Mouse (Mus musculus) liver, adult 2 months (tissue): Measurements from ENCODE around the gene Tcp11. TPM values are rescaled to one million over a fixed set of nuclear protein-coding genes. Genes with fewer than 3 reads are reported as not detected.

Source experiments
- DNase-seq: peaks from one replicate; pipeline ENCODE4 v3.0.0-alpha.2; 2011; ENCODE audit warnings: low read depth, low spot score; ENCODE audit errors: extremely low read depth
- H3K27ac ChIP-seq: fragments of 200-500 bp; replicated peaks from 2 replicates; pipeline ENCODE4 v1.5.1; 2012; ENCODE audit warnings: low read depth, mild to moderate bottlenecking, control low read depth, inconsistent platforms, low read length; ENCODE audit not compliant: insufficient read depth
- H3K27me3 ChIP-seq: fragments of 200-500 bp; 2 replicates; pipeline ENCODE4 v1.6.1; 2012; ENCODE audit warnings: mild to moderate bottlenecking, moderate library complexity, low read length, inconsistent platforms; ENCODE audit not compliant: control insufficient read depth, insufficient read depth
- H3K36me3 ChIP-seq: fragments of 200-500 bp; 2 replicates; pipeline ENCODE4 v1.6.1; 2012; ENCODE audit warnings: low read length, inconsistent platforms; ENCODE audit not compliant: control insufficient read depth, insufficient read depth
- H3K4me1 ChIP-seq: fragments of 200-500 bp; 2 replicates; pipeline ENCODE4 v1.6.1; 2011; ENCODE audit warnings: low read length; ENCODE audit not compliant: control insufficient read depth, insufficient read depth
- H3K4me3 ChIP-seq: fragments of 200-500 bp; 2 replicates; pipeline ENCODE4 v1.5.1; 2011; ENCODE audit warnings: low read depth, mild to moderate bottlenecking, control low read depth, low read length, moderate library complexity; ENCODE audit not compliant: insufficient read depth
- H3K79me2 ChIP-seq: fragments of 200-500 bp; 2 replicates; pipeline ENCODE4 v1.6.1; 2012; ENCODE audit warnings: inconsistent platforms, mild to moderate bottlenecking, low read length, moderate library complexity; ENCODE audit not compliant: control insufficient read depth, insufficient read depth
- H3K9ac ChIP-seq: fragments of 200-500 bp; 2 replicates; pipeline ENCODE4 v1.6.1; 2012; ENCODE audit warnings: low read depth, mild to moderate bottlenecking, control low read depth, inconsistent platforms, low read length
- CTCF ChIP-seq: fragments of 200-500 bp; IDR thresholded peaks from 2 replicates; pipeline ENCODE4 v1.5.1; 2011; ENCODE audit warnings: low read depth, low read length, control low read depth
- POLR2A ChIP-seq: fragments of 200-500 bp; IDR thresholded peaks from 2 replicates; pipeline ENCODE4 v1.6.1; 2011; ENCODE audit warnings: low read length, control low read depth; ENCODE audit not compliant: insufficient read depth; ENCODE audit errors: extremely low read depth
- WGBS: fragments of 180-500 bp; shearing (Covaris S2); methylation state at CpG from one replicate; pipeline ENCODE4 v1.1.7; 2018; 5-methylcytosine and 5-hydroxymethylcytosine counted together
- polyA plus RNA-seq: library from polyadenylated mRNA; depleted of rRNA; stranded (reverse); fragments of >200 nt; gene quantifications from 2 replicates; pipeline ENCODE4 v1.2.3, GENCODE M21; 2012
- total RNA-seq: library from RNA; depleted of rRNA; stranded (reverse); fragments of >200 nt; gene quantifications from 2 replicates; pipeline ENCODE4 v1.2.3, GENCODE M21; 2014

Tcp11 gene
- total and polyA plus RNA-seq, 2 experiments = not detected

DNA sequence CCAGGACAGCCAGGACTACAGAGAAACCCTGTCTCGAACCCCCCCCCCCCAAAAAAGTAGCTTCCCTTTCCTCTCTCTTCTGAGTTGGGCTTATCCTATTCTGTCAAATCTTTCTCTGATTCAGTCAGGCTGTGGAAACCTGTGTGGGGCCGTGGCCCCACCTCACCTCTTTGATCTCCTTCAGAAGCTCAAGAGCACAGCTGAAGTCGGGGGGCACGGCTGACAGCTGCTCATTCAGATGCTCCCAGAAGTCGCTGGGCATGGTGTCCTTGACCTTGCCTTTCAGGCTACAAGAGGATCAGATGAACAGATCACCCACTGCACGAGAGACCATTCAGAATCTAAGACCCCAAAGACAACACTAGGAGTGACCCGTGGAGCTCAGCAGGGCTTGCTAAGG lies 6.0 kb downstream of the Tcp11 start:
- DNase-seq = no peak
- Histone ChIP-seq H3K79me2 (no peaks in the 10 kb centered on the region), H3K9ac (no peak overlapping the region), H3K4me3 (no peak overlapping the region), H3K27ac (no peak overlapping the region), H3K4me1 (no peaks in the 10 kb centered on the region), H3K36me3 (no peaks in the 10 kb centered on the region), H3K27me3 (0 out of 2 replicates have a peak, but pooled peaks cover 2% of the 10 kb centered on the region)
- WGBS = 74% methylated on average over 7 of the region's 7 CpGs
- TF ChIP-seq CTCF (no peak), POLR2A (no peak)

DNA sequence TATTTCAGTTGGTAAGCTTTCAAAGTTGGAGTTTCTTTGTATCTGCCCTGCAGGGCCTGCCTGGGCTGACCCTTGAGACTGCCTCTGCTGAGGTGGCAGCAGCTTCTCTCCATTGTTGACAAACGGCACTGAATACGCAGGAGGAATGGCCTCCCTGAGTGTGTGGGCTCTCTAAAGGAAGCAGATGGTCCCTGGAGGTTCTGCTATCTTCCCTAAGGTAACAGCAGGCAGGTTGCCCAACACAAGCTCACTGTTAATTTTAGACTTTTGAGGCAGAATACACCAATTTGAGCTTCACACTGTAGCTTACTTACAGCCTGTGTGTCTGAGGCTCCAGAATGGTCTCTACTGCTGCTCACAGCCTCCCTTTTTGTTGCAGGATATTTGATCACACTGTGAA lies 7.7 kb downstream of the Tcp11 start:
- Histone ChIP-seq H3K9ac (no peak overlapping the region), H3K27me3 (peaks cover 5% of the 10 kb centered on the region; the same call in 1 of the 2 replicates)
- 67% methylated on average over 2 of the region's 2 CpGs for WGBS

DNA sequence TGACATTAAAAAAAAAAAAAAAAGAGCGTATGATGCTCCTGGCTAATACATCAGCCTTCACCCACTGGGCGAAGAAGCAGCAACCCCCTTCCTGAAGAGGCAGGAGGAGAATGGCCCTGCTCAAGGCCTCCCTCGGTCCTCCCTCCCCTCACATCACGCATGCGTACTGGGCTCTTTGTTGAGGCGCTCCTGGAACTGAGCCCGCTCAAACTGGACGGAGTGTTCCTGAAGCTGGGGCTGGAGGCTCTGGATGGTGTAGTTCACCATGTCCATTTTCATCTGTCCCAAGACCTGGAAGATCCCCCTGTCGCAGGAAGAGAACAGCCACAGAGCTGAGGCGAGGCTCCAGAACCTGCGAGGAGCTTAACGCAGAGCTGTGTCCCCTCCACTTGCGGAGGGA lies 10.2 kb downstream of the Tcp11 start:
- Histone ChIP-seq H3K9ac (no peak overlapping the region), H3K4me3 (no peak overlapping the region), H3K27me3 (peaks cover 5% of the 10 kb centered on the region; the same call in 1 of the 2 replicates), H3K27ac (no peak overlapping the region), H3K36me3 (no peaks in the 10 kb centered on the region), H3K4me1 (no peaks in the 10 kb centered on the region), H3K79me2 (no peaks in the 10 kb centered on the region)
- TF ChIP-seq POLR2A (no peak), CTCF (no peak)
- 86% methylated on average over 13 of the region's 13 CpGs for WGBS
- no peak for DNase-seq

More for the DNA sequence above, 7.7 kb downstream of the Tcp11 start:
- H3K27ac ChIP-seq = no peak overlapping the region
- TF ChIP-seq POLR2A (no peak), CTCF (no peak)
- no peaks in the 10 kb centered on the region for H3K4me1 ChIP-seq
- no peak overlapping the region for H3K4me3 ChIP-seq
- H3K79me2 ChIP-seq = no peaks in the 10 kb centered on the region
- no peaks in the 10 kb centered on the region for H3K36me3 ChIP-seq
- DNase-seq = no peak

DNA sequence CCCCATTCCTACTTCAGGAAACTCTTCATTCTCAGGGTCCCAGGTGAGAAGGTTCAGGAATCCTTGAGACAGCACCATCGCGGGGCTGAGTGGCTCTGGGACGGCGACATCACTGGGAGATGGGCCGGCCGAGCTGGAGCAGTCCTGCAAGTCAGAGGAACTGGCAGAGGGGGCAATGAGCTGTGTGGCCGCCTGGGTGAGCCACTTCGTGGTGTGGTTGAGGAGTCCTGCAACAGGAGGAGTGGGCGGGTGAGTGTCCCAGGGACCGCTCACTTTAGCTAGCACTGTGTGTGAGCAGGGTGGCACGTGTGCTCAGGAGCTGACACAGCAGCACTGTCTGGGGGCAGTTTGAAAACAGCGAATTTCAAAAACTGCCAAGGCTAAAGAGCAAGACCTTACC lies 11.0 kb downstream of the Tcp11 start:
- Histone ChIP-seq H3K27me3 (peaks cover 5% of the 10 kb centered on the region; the same call in 1 of the 2 replicates), H3K4me1 (no peaks in the 10 kb centered on the region), H3K9ac (no peak overlapping the region), H3K79me2 (no peaks in the 10 kb centered on the region), H3K36me3 (no peaks in the 10 kb centered on the region), H3K27ac (no peak overlapping the region), H3K4me3 (no peak overlapping the region)
- no peak for DNase-seq
- TF ChIP-seq CTCF (no peak), POLR2A (no peak)
- 24% methylated on average over 12 of the region's 12 CpGs for WGBS

DNA sequence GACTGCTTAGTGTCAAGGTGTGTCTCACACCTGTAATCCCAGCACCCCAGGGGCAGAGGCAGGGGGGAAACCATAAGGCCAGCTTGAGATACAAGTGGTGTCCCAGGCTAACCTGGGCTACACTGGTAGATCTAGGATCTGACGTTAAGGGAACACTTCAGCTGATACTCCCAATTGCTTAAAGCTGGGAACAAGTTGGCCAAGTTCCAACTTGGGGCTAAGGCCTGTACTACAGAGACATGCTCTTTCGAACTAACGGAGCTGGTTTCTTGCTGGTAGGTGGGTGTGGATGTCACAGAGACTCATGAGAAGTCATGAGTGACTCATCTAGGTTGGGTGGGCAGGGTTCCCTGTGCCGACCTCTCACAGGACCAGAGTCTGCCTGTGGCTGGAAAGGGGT lies 13.1 kb downstream of the Tcp11 start:
- 80% methylated on average over 4 of the region's 4 CpGs for WGBS
- DNase-seq = no peak
- H3K4me3 ChIP-seq = no peak overlapping the region
- H3K9ac ChIP-seq = no peak overlapping the region
- peaks cover 6% of the 10 kb centered on the region for H3K4me1 ChIP-seq
- H3K27me3 ChIP-seq = peaks cover 5% of the 10 kb centered on the region; the same call in 1 of the 2 replicates
- TF ChIP-seq CTCF (no peak), POLR2A (no peak)
- H3K79me2 ChIP-seq = no peaks in the 10 kb centered on the region
- no peak overlapping the region for H3K27ac ChIP-seq
- no peaks in the 10 kb centered on the region for H3K36me3 ChIP-seq

DNA sequence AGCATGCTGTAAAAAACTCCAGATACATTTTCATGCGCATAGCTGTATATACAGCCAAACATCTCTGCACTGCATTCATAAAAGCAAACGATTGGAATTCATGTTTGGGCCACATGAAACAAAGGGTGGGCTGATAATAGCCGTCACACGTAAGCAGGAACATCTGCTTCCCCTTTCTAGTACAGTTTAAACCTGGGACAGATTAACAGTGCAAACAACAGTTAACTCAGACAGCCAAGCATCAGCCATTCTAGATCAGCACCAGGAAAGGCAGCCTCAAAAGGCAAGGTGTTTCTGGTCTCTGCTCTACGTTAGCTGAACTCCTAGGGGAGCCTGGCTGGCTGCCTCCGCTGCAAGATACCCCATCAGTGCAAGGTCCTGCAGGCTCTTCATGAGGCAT lies 17.3 kb downstream of the Tcp11 start:
- TF ChIP-seq CTCF = no peak
- no peak for TF ChIP-seq POLR2A
- 83% methylated on average over 6 of the region's 6 CpGs for WGBS
- no peaks in the 10 kb centered on the region for H3K27me3 ChIP-seq
- H3K27ac ChIP-seq = no peak overlapping the region
- no peak overlapping the region for H3K4me3 ChIP-seq
- no peak for DNase-seq
- H3K79me2 ChIP-seq = no peaks in the 10 kb centered on the region
- H3K36me3 ChIP-seq = no peaks in the 10 kb centered on the region
- H3K4me1 ChIP-seq = peaks cover 12% of the 10 kb centered on the region
- no peak overlapping the region for H3K9ac ChIP-seq
